Mouse (Mus musculus) heart, embryonic 16.5 days (tissue): ENCODE data around the gene Tma7. TPM values are rescaled to one million over a fixed set of nuclear protein-coding genes. Genes with fewer than 3 reads are reported as not detected.

Experiments
- ATAC-seq: fragments of 200-750 bp; cut with Nextera tagmentation; replicated peaks from 2 replicates; pipeline ENCODE4 v1.8.0; 2017; ENCODE audit warnings: moderate number of reproducible peaks; ENCODE audit not compliant: insufficient read depth, low FRiP score; ENCODE audit errors: extremely low read depth
- H3K27ac ChIP-seq: fragments of 300-500 bp; sonication (generic); 2 replicates; pipeline ENCODE4 v1.5.1; 2014; ENCODE audit warnings: mild to moderate bottlenecking, low read length, control low read depth, moderate library complexity
- H3K27me3 ChIP-seq: fragments of 300-500 bp; sonication (generic); 2 replicates; pipeline ENCODE4 v1.6.1; 2014; ENCODE audit warnings: low read length, mixed read lengths; ENCODE audit not compliant: control insufficient read depth, insufficient read depth
- H3K36me3 ChIP-seq: fragments of 300-500 bp; sonication (generic); 2 replicates; pipeline ENCODE4 v1.6.1; 2014; ENCODE audit not compliant: control insufficient read depth, insufficient read depth
- H3K4me1 ChIP-seq: fragments of 300-500 bp; sonication (generic); 2 replicates; pipeline ENCODE4 v1.6.1; 2014; ENCODE audit warnings: low read length, mixed read lengths; ENCODE audit not compliant: control insufficient read depth, insufficient read depth
- H3K4me2 ChIP-seq: fragments of 300-500 bp; sonication (generic); 2 replicates; pipeline ENCODE4 v1.6.1; 2014; ENCODE audit warnings: low read depth, mild to moderate bottlenecking, control low read depth, low read length
- H3K4me3 ChIP-seq: fragments of 300-500 bp; sonication (generic); 2 replicates; pipeline ENCODE4 v1.5.1; 2014; ENCODE audit warnings: mild to moderate bottlenecking, control low read depth, low read length
- H3K9ac ChIP-seq: fragments of 300-500 bp; sonication (generic); 2 replicates; pipeline ENCODE4 v1.6.1; 2014; ENCODE audit warnings: low read length, control low read depth
- H3K9me3 ChIP-seq: fragments of 300-500 bp; sonication (generic); replicated peaks from 2 replicates; pipeline ENCODE4 v1.6.1; 2016; ENCODE audit warnings: low read length; ENCODE audit not compliant: control insufficient read depth
- WGBS: fragments of 180-500 bp; shearing (Covaris S2); extraction: QIAGEN DNeasy Blood & Tissue Kit; methylation state at CpG from one replicate; pipeline ENCODE4 v1.1.7; 2014; 5-methylcytosine and 5-hydroxymethylcytosine counted together
- polyA plus RNA-seq: library from polyadenylated mRNA; unstranded; fragments of >200 nt; fragmentation: Nextera tagmentation; extraction: Ambion mirVana; gene quantifications from 2 replicates; pipeline ENCODE4 v1.2.1, GENCODE M21; 2015

Tma7 gene
- polyA plus RNA-seq, 1 experiment from 2014 or later, result 431 TPM

DNA sequence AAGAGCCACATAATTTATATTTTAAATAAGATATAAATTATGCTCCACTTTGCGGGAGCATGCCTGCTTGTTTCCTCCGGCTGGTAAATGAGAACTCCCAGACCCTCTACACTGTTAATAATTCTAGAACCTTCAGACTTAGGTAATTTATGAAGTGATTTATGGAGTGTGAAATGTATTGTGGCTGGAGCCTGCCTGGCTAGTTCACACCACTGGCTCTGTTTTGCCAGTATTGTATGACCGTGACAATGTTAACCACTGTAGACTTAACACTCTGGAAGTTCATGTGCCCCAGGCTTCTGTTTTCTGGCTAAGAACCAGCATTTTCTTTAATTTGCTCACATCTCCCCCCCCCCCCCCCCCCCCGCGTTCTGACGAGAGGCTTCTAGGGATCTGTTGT lies 25.0 kb upstream of the Tma7 start:
- Histone ChIP-seq H3K36me3 (peaks cover 59% of the 10 kb centered on the region), H3K4me3 (no peak overlapping the region), H3K27ac (no peak overlapping the region), H3K27me3 (no peaks in the 10 kb centered on the region), H3K9ac (no peak overlapping the region), H3K9me3 (no peaks in the 10 kb centered on the region), H3K4me1 (peaks cover 23% of the 10 kb centered on the region), H3K4me2 (no peak overlapping the region)
- WGBS, result 74% methylated on average over 4 of the region's 6 CpGs
- ATAC-seq, result no peak

DNA sequence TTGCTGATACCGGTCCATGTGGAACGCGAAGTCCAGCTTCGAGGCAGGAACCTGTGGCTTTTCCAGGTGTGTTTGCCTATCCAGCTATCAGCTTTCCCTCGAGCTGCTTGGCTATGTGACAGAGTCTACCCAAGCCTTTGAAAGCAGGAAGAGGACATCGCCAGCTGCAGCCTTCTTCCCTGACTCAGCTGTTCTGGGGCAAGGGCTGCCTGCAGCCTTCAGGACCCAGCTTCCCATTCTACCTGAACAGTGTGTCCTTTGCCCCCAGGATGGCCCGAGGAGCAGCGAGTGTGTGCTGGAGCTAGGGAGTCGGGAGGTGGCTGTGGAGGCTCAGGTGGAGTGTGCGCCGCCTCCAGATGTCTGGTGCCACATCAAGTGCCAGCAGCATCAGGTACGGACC lies 23.3 kb upstream of the Tma7 start:
- no peak for ATAC-seq
- Histone ChIP-seq H3K36me3 (peaks cover 46% of the 10 kb centered on the region), H3K9me3 (no peaks in the 10 kb centered on the region), H3K4me1 (peaks cover 28% of the 10 kb centered on the region), H3K4me3 (no peak overlapping the region), H3K27me3 (no peaks in the 10 kb centered on the region), H3K4me2 (no peak overlapping the region), H3K9ac (0 out of 2 replicates have a peak overlapping the region, but pooled peaks have one; percentile 12), H3K27ac (no peak overlapping the region)
- 86% methylated on average over 12 of the region's 12 CpGs for whole genome bisulfite sequencing

DNA sequence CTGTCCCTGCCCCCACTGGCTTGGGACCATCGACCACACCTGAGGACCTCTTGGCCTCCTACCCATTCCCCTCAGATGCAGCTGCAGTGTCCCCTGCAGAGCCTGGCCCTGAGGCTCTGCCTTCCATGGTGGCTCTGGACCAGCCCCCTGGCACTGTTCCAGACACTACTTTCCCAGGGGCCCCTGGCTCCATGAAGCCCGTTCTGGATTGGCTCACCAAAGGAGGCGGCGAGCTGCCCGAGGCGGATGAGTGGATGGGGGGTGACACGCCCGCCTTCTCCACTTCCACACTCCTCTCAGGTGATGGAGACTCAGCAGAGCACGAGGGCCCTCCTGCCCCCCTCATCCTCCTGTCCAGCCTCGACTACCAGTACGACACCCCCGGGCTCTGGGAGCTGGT lies 22.6 kb upstream of the Tma7 start:
- Histone ChIP-seq H3K27ac (peak overlapping the region; percentile 32; the same call in 1 of the 2 replicates), H3K36me3 (peaks cover 41% of the 10 kb centered on the region), H3K4me2 (no peak overlapping the region), H3K4me1 (peaks cover 32% of the 10 kb centered on the region), H3K9ac (peak overlapping the region; percentile 34; the same call in 1 of the 2 replicates), H3K4me3 (no peak overlapping the region), H3K27me3 (no peaks in the 10 kb centered on the region), H3K9me3 (no peaks in the 10 kb centered on the region)
- WGBS, result 51% methylated on average over 12 of the region's 12 CpGs
- peak; percentile 46; the same call in 1 of the 2 replicates for ATAC-seq

DNA sequence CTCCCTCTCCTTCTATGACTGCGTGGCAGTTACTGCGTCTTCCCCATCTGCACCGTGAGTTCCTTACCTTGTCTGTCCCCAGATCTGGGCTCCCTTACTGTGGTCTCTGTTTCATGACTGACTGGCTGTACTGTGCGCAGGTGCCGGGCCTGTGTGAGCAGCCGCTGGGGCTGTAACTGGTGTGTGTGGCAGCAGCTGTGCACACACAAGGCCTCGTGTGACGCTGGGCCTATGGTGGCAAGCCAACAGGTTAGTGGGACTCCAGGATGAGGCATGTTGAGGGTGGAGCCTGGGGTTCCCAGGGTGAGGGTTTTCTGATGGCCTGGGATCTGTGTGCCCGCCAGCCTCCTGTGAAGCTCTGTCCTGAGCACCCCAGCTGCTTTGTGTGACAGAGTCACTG lies 21.7 kb upstream of the Tma7 start:
- Histone ChIP-seq H3K4me1 (peaks cover 41% of the 10 kb centered on the region), H3K27me3 (no peaks in the 10 kb centered on the region), H3K4me3 (no peak overlapping the region), H3K27ac (no peak overlapping the region), H3K9me3 (no peaks in the 10 kb centered on the region), H3K4me2 (no peak overlapping the region), H3K9ac (no peak overlapping the region), H3K36me3 (peaks cover 35% of the 10 kb centered on the region)
- no peak for ATAC-seq
- 94% methylated on average over 9 of the region's 9 CpGs for WGBS

DNA sequence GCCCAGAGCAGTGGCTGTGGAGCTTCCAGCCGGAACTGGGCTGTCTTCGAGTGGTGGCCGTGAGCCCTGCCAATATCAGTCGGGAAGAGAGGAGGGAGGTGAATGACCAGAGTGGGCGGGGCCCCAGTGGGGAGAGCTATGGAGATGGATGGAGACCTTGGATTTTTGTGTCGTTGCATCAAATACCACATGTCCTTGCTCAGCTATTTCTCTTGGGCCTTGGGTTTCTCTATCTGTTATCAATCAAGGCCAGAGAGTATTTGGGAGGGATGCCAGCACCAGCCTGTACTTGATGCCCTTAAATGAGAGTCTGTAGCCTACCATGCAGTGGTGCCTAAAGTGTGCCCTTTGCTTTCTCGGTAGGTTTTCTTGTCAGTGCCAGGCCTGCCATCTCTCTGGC lies 20.9 kb upstream of the Tma7 start:
- peaks cover 48% of the 10 kb centered on the region for H3K4me1 ChIP-seq
- WGBS, result 50% methylated on average over 7 of the region's 7 CpGs
- no peaks in the 10 kb centered on the region for H3K9me3 ChIP-seq

DNA sequence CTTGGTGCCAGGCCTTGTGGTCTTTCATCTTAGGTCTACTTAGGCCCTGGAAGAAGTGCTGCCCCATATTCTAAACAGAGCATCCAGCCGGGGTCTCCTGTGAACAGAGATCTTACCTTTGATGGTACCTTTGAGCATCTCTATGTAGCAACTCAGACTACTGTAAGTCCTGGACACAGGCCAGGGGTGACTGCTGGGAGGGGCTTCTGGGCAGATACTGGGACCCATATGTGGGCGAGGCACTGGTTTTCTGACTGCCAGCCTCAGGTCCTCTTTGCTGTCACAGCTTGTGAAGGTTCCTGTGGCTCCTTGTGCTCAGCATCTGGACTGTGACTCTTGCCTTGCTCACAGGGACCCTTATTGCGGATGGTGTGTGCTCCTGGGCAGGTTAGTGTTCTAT lies 20.2 kb upstream of the Tma7 start:
- Histone ChIP-seq H3K9ac (peak overlapping the region; percentile 28; the same call in 1 of the 2 replicates), H3K9me3 (no peaks in the 10 kb centered on the region), H3K27ac (peak overlapping the region; percentile 39; the same call in 1 of the 2 replicates), H3K36me3 (peaks cover 28% of the 10 kb centered on the region), H3K27me3 (no peaks in the 10 kb centered on the region), H3K4me1 (peaks cover 54% of the 10 kb centered on the region), H3K4me3 (no peak overlapping the region), H3K4me2 (no peak overlapping the region)
- WGBS, result 78% methylated on average over 3 of the region's 3 CpGs
- ATAC-seq, result no peak

More for the DNA sequence above, 20.9 kb upstream of the Tma7 start:
- H3K36me3 ChIP-seq, result peaks cover 32% of the 10 kb centered on the region
- no peak overlapping the region for H3K4me2 ChIP-seq
- no peak for ATAC-seq
- H3K27ac ChIP-seq, result peak overlapping the region; percentile 39; the same call in 1 of the 2 replicates
- 0 out of 2 replicates have a peak overlapping the region, but pooled peaks have one; percentile 28 for H3K9ac ChIP-seq
- no peak overlapping the region for H3K4me3 ChIP-seq
- no peaks in the 10 kb centered on the region for H3K27me3 ChIP-seq

DNA sequence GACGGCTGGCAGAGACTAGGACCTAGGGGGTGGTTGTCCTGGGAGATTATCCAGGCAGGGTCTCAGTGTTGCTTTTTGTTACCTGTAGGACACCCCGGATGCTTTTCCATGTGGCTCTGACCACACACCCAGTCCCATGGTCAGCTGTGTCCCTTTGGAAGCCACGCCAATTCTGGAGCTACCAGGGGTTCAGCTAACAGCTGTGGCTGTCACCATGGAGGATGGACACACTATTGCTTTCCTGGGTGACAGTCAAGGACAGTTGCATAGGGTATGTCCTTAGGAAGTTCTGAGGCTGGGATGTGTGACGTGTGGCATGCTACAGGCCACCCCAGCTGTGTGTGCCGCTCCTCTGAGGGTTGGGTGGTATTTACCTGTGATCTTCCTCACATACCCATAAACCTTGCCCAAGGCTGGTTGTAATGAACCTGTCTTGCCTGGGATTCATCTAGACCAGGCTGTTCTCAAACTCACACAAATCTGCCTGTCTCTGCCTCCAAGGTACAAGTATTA lies 19.6 kb upstream of the Tma7 start:
- no peak overlapping the region for H3K27ac ChIP-seq
- no peaks in the 10 kb centered on the region for H3K9me3 ChIP-seq
- no peak overlapping the region for H3K4me2 ChIP-seq
- H3K27me3 ChIP-seq, result no peaks in the 10 kb centered on the region
- H3K36me3 ChIP-seq, result peaks cover 26% of the 10 kb centered on the region
- H3K4me1 ChIP-seq, result peaks cover 59% of the 10 kb centered on the region
- H3K4me3 ChIP-seq, result no peak overlapping the region
- no peak for ATAC-seq
- H3K9ac ChIP-seq, result no peak overlapping the region
- WGBS, result 91% methylated on average over 5 of the region's 5 CpGs

DNA sequence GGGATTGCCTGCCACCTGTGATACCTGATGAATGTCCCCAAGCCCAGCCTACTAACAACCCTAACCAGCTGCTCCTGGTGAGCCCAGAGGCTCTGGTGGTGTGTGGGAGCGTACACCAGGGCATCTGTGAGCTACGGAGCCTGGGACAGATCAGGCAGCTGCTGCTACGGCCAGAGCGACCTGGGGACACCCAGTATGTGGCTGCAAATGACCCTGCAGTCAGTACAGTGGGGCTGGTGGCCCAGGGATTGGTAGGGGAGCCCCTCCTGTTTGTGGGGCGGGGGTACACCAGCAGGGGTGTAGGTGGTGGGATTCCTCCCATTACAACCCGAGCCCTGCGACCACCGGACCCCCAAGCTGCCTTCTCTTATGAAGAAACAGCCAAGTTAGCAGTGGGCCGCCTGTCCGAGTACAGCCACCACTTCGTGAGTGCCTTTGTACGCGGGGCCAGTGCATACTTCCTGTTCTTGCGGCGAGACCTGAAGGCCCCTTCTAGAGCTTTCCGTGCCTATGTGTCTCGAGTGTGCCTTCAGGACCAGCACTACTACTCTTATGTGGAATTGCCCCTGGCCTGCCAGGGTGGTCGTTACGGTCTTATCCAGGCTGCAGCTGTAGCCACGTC lies 18.0 kb upstream of the Tma7 start:
- H3K27ac ChIP-seq, result no peak overlapping the region
- peaks cover 11% of the 10 kb centered on the region; the same call in 1 of the 2 replicates for H3K36me3 ChIP-seq
- peak overlapping the region; percentile 89; the same call in 1 of the 2 replicates for H3K9ac ChIP-seq
- H3K27me3 ChIP-seq, result no peaks in the 10 kb centered on the region
- no peaks in the 10 kb centered on the region for H3K9me3 ChIP-seq
- WGBS, result 84% methylated on average over 20 of the region's 20 CpGs
- ATAC-seq, result no peak
- peaks cover 64% of the 10 kb centered on the region for H3K4me1 ChIP-seq
- H3K4me2 ChIP-seq, result no peak overlapping the region
- H3K4me3 ChIP-seq, result no peak overlapping the region

DNA sequence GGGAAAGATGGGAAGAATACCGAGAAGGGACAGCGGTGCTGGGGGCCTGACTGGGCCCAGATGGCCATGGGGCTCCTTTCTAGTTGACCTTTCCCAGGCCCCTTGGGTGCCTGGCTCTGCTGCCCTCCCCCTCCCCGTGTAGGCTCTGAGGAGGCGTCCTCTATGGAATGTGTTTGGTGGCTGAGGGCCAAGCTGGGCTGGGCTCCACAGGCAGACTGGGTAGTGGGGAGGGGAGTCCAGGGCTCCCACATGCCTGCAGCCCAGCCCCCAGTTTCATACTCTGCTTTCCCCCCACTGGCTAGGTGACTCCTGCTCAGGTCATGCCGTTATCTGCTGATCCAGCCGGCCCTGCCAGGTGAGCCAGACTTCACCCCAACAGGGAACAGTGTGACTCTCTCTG lies 16.6 kb upstream of the Tma7 start:
- Histone ChIP-seq H3K27me3 (no peaks in the 10 kb centered on the region), H3K4me3 (peak overlapping the region; percentile 36), H3K4me1 (peaks cover 62% of the 10 kb centered on the region), H3K36me3 (peaks cover 8% of the 10 kb centered on the region; the same call in 1 of the 2 replicates), H3K4me2 (peak overlapping the region; percentile 81), H3K9me3 (no peaks in the 10 kb centered on the region), H3K27ac (peak overlapping the region; percentile 97), H3K9ac (peak overlapping the region; percentile 89)
- peak; percentile 73 for ATAC-seq
- 12% methylated on average over 6 of the region's 6 CpGs for whole genome bisulfite sequencing
